Mouse (Mus musculus): ENCODE results near the gene 1110051M20Rik.

DNA sequence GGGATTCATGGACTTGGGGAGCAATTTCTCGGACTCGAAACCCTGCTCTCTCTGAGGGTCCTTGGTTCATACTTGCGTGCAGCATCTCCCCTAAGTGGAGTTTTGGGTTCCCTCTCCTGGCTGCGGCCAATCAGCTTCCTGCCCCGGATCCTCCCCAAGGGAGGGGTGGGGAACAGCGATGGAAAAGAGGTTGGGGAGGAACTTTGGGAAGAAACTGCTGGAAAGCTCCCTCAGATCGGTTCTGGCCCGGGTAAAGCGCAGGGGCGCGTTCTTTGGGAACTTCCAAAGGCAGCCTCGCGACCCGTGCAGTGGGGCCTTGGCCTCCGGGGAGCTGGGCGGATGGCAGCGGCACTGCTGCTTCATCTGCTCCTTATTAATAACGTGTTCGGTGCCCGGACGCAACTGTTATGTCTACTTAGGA lies 13.8 kb upstream of the 1110051M20Rik start:
- TF ChIP-seq POLR2A (IDR thresholded peaks at IDR 0.05; ENCODE audit: insufficient read length, low read depth) (peak; percentile 23), MYOD1 (IDR thresholded peaks at IDR 0.05; ENCODE audit: control insufficient read depth in 1 of 3, insufficient read length in 2 of 3, low read depth in 2 of 3) (no peak), MAX (IDR thresholded peaks at IDR 0.05; ENCODE audit: low read depth) (no peak), TCF12 (IDR thresholded peaks at IDR 0.05; ENCODE audit: insufficient read depth, poor library complexity, severe bottlenecking) (no peak), CEBPB (IDR thresholded peaks at IDR 0.05; ENCODE audit: insufficient read depth, poor library complexity, severe bottlenecking) (no peak), POLR2AphosphoS2 (IDR thresholded peaks at IDR 0.05; ENCODE audit: insufficient read length, low read depth) (no peak)
